Mouse (Mus musculus): ENCODE measurements around the gene Pola2.

DNA sequence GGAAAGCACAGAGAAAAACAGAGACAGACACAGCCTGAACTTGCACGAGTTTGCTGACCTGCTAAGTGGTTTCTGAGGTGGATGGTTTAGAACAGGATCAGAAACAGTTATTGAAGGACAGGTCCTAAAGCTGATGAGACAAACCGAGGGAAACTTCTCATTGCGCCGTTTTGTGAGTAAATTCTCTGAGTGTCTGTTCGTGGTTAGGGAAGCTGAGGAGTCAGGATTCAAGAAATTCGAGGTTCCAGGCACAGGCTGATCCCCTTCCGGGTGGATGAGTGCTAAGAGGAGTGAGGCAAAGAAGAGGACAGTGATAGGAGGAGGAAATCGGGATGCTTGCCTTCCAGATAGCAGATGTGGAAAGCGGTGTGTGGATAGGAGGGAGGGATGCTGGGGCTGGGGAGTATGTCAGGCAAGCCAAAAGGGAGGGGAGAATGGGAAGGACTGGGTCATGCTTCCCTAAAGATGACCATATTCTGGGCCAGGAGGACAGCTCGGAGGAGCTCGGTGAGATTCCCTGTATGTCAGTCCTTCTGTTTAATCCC lies 38.6 kb downstream of the Pola2 start:
- TF ChIP-seq CTCF (IDR thresholded peaks at IDR 0.05; ENCODE audit: borderline replicate concordance, insufficient read depth, low read depth, low read length) (no peak), POLR2A (IDR thresholded peaks at IDR 0.05; ENCODE audit: borderline replicate concordance, insufficient read depth, low read length) (no peak)
